ENCODE assay signal across 29 mouse cellular contexts in genomic region chr15:95542632-95543031, GRCm38 (mm10). TPM values are rescaled to one million over a fixed set of nuclear protein-coding genes. Genes with fewer than 3 reads are reported as not detected.
DNase-seq lines count a peak whose midpoint lies in the region; ATAC-seq and TF ChIP-seq lines count a peak whose summit lies in the region.
"Had no signal": no experiment of that assay in that cellular context is flagged by ENCODE, and none has a peak within 500 bp of the region (broad histone marks: within the 10 kb centered on the region; RNA-seq: fewer than 3 reads in every experiment).

No protein-coding gene starts in this region.

- intact Hi-C loops in left cerebral cortex, adult 2 months (cut with DNase I): no loop called here
- intact Hi-C loops in left cerebral cortex, postnatal 14 days (cut with DNase I): no loop called here

- DNase-seq in frontal cortex, postnatal 25 days (ENCODE audit: low spot score in 2 of 2): no peak
- DNase-seq in left cerebral cortex, adult 2 months (ENCODE audit: extremely low spot score in 1 of 2, low spot score in 2 of 2): no peak
- DNase-seq in left cerebral cortex, postnatal 14 days (ENCODE audit: low spot score in 2 of 2): no peak
- peak; percentile 39 for DNase-seq in right cerebral cortex, adult 18-20 months
- no peak for DNase-seq in right cerebral cortex, postnatal 25 days
- peak; percentile 59 for DNase-seq in brain, adult 2 months (ENCODE audit: low read depth, low spot score)
- DNase-seq: adrenal gland, adult 8-10 months; adrenal gland, postnatal 14 days; adrenal gland, postnatal 36 days; B cell, adult 2 months; cerebellum, adult 11 months; cerebellum, adult 18-20 months; cerebellum, adult 8-10 months; cerebellum, adult 9-11 months; cerebellum, postnatal 14 days; cerebellum, postnatal 36 days; embryo, embryonic 11 days had no signal

- peak; percentile 86 for ATAC-seq in frontal cortex, adult (ENCODE audit: low TSS enrichment)
- ATAC-seq: activated CD4-positive, CD25-positive, alpha-beta regulatory T cell, adult 4 months; CD4-positive, CD25-positive, alpha-beta regulatory T cell, adult 4 months; forebrain, embryonic 14.5 days; Patski had no signal

- TF ChIP-seq CTCF in left cerebral cortex, adult 2 months (IDR thresholded peaks at IDR 0.05): no peak

- H3K4me3 ChIP-seq in left cerebral cortex, adult 2 months: no peak overlapping the region
- H3K4me3 ChIP-seq: embryonic facial prominence, embryonic 13.5 days; embryonic facial prominence, embryonic 15.5 days; erythroblast, embryonic 14.5 days; forebrain, embryonic 10.5 days; forebrain, embryonic 12.5 days had no signal

- H3K27ac ChIP-seq in left cerebral cortex, adult 2 months: peak overlapping the region; percentile 72
- H3K27ac ChIP-seq: embryonic facial prominence, embryonic 13.5 days; embryonic facial prominence, embryonic 15.5 days; forebrain, embryonic 10.5 days; forebrain, embryonic 12.5 days had no signal

RNA-seq across cellular contexts. Expression of gene Nell2, which starts 14.3 kb away (rescaled TPM):
- total RNA-seq in left cerebral cortex, adult 2 months (2021): 100 to 1,000 TPM; 466 to 500 TPM
- 100 to 1,000 TPM; 581 to 600 TPM for total RNA-seq in left cerebral cortex, postnatal 14 days (2021)
- total RNA-seq: CH12.LX; common myeloid progenitor, adult 5-6 weeks had no signal

Comparison
In these comparisons a context has a peak if more than half of its experiments do, and no peak if none do; other contexts are left out.
1. DNase-seq: peak in right cerebral cortex, adult 18-20 months (single experiment) and brain, adult 2 months (single experiment); none in frontal cortex, postnatal 25 days (0 of 2), left cerebral cortex, adult 2 months (0 of 2), left cerebral cortex, postnatal 14 days (0 of 2) and right cerebral cortex, postnatal 25 days (single experiment).